Mouse (Mus musculus) CD4-positive helper T cell, adult 2 months (primary cell): ENCODE measurements around the gene Ccdc169.
"Not testable (repeated sequence)": the region's sequence is repeated elsewhere in the genome, so short reads cannot be mapped to it uniquely, and the experiment has no call there.

Experiments used
- DNase-seq: peaks from one replicate; pipeline ENCODE4 v3.0.0-alpha.2; 2012; ENCODE audit warnings: low read depth, missing footprints, low spot score

Gene Ccdc169

GRCm38 (mm10) chr3:55195581-55196327 lies 58.6 kb downstream of the Ccdc169 start:
- no peak for DNase-seq

DNA sequence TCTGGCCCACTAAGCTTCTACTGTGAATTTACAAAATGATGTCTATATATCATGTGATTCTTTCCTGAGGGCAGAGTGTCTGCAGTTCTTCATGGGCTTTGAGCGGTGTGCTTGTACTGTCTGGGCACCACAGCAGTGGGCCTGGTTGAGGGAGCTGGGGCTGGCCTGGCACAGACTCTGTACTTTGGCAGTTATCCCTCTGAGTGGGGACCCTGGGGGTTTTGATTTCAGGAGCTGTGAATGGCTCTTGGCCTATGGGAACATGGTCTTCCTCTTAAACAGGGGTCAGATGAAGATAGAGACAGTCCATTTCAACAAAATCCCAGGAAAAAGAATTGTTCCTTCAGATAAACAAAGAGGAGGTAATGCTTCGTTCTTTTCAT lies 59.2 kb downstream of the Ccdc169 start:
- no peak for DNase-seq

DNA sequence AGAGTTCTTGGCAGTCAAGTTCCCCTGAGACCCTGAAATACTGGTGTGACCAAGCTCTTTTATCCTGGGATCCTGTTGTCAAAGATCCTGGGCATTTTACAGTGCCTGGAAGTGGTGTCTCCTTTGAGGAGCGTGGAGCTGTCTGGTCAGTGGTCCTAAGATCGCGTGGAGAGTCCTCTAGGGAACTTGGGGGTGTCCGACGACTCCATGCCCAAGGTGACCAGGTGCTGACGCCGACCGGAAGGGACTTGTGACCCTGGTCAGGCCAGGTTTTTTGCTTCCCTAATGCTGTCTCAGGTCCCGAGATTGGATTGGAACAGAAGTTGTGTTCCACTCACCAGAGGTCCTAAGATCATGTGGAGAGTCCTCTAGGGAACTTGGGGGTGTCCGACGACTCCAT lies 66.5 kb downstream of the Ccdc169 start:
- DNase-seq: not testable (repeated sequence)

DNA sequence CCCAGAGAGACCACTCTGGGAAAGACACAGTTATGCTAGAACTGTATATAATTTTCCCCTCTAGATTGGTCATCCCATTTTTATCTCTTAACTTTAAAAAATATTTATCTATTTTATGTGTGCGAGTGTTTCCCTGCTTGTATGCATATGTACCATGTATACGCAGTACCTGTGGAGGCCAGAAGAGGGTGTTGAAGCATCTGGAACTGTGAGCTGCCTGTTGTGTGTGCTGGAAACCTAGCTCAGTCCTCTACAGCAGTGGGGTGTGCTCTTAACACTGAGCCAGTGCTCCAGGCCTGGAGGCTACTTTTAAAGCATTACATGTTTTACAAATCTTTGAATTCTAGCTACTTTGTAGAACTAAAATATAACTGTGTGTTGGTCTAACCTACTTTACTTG lies 69.3 kb downstream of the Ccdc169 start:
- DNase-seq: no peak

- no peak for DNase-seq
These were observed 70.5 kb downstream of the Ccdc169 start for GRCm38 (mm10) chr3:55207665-55208064.

DNA sequence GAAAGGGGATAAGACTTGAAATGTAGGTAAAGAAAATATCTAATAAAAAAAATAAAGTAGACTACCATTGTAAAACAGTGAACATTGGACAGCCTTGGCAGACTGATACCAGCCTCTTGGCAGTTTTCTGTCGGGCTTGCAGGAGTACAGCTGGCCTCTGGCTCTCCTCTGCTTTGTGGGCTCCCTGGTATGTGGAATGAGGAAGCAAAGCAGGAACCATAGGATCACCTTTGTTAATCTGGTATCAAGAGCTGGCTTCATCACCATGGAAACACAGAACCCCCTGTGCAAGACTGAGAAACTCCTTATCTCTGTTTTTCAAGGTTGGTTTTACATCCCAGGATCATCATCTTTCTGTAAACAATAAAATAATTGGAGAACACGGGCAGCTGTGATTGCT lies 75.1 kb downstream of the Ccdc169 start:
- no peak for DNase-seq

- DNase-seq: no peak
These were observed 76.6 kb downstream of the Ccdc169 start for GRCm38 (mm10) chr3:55213785-55214184.

- no peak for DNase-seq
These were observed 77.3 kb downstream of the Ccdc169 start for GRCm38 (mm10) chr3:55214413-55214812.

DNA sequence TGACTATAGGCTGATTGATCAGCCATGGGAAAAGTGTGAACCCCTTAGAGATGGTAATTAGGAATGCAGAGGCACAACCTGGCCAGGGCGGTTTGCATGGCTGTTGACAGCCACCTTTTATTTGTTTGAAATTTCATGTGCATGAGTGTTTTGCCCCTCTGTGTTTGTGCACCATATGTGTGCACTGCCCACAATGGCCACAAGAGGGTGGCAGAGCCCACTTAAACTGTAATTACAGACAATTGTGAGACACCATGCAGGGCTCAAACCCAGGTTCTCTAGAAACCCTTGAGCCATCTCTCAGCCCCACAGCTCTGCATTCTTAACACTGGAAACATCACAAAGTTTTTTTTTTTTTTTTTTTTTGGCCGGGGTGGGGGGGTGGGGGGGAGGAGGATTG lies 85.4 kb downstream of the Ccdc169 start:
- DNase-seq: no peak
